Mouse (Mus musculus): ENCODE results near the gene Gm3453.
"Not testable (repeated sequence)": the region's sequence is repeated elsewhere in the genome, so short reads cannot be mapped to it uniquely, and the experiment has no call there.

Gm3453 gene

GRCm38 (mm10) chr14:5979037-5979436, at the start of gene Gm3453:
Gene Gm3453 (minus strand): TSS chr14:5979137.
- not testable (repeated sequence) for DNase-seq (ENCODE audit: low read depth, low spot score); H3K27me3 ChIP-seq (ENCODE audit: control insufficient read depth, insufficient read depth, low read length, poor library complexity, severe bottlenecking); H3K36me3 ChIP-seq (ENCODE audit: control insufficient read depth, insufficient read depth, low read length, poor library complexity, severe bottlenecking)

GRCm38 (mm10) chr14:5987136-5987535, 8.2 kb upstream of the Gm3453 start:
- not testable (repeated sequence) for H3K27me3 ChIP-seq (ENCODE audit: control insufficient read depth, insufficient read depth, low read length, poor library complexity, severe bottlenecking); DNase-seq (ENCODE audit: low read depth, low spot score); H3K36me3 ChIP-seq (ENCODE audit: control insufficient read depth, insufficient read depth, low read length, poor library complexity, severe bottlenecking)

- H3K27me3 ChIP-seq (ENCODE audit: control insufficient read depth, insufficient read depth, low read length, poor library complexity, severe bottlenecking); DNase-seq (ENCODE audit: low read depth, low spot score); H3K36me3 ChIP-seq (ENCODE audit: control insufficient read depth, insufficient read depth, low read length, poor library complexity, severe bottlenecking): not testable (repeated sequence)
These were observed 16.5 kb downstream of the Gm3453 start for GRCm38 (mm10) chr14:5962441-5962840.

- not testable (repeated sequence) for DNase-seq (ENCODE audit: low read depth, low spot score); H3K36me3 ChIP-seq (ENCODE audit: control insufficient read depth, insufficient read depth, low read length, poor library complexity, severe bottlenecking)
These were observed 17.3 kb downstream of the Gm3453 start, which contains the start of gene Gm3248 for GRCm38 (mm10) chr14:5961635-5962034. Gene Gm3248 (minus strand): TSS chr14:5961745.

GRCm38 (mm10) chr14:5961102-5961501, 17.8 kb downstream of the Gm3453 start:
- not testable (repeated sequence) for DNase-seq (ENCODE audit: low read depth, low spot score); H3K36me3 ChIP-seq (ENCODE audit: control insufficient read depth, insufficient read depth, low read length, poor library complexity, severe bottlenecking)

More at GRCm38 (mm10) chr14:5961635-5962034, 17.3 kb downstream of the Gm3453 start, which contains the start of gene Gm3248:
- not testable (repeated sequence) for H3K27me3 ChIP-seq (ENCODE audit: control insufficient read depth, insufficient read depth, low read length, poor library complexity, severe bottlenecking)

GRCm38 (mm10) chr14:5960479-5960878, 18.5 kb downstream of the Gm3453 start:
- DNase-seq (ENCODE audit: low read depth, low spot score); H3K36me3 ChIP-seq (ENCODE audit: control insufficient read depth, insufficient read depth, low read length, poor library complexity, severe bottlenecking); H3K27me3 ChIP-seq (ENCODE audit: control insufficient read depth, insufficient read depth, low read length, poor library complexity, severe bottlenecking): not testable (repeated sequence)

More at GRCm38 (mm10) chr14:5961102-5961501, 17.8 kb downstream of the Gm3453 start:
- not testable (repeated sequence) for H3K27me3 ChIP-seq (ENCODE audit: control insufficient read depth, insufficient read depth, low read length, poor library complexity, severe bottlenecking)

- not testable (repeated sequence) for DNase-seq (ENCODE audit: low read depth, low spot score)
These were observed 55.7 kb downstream of the Gm3453 start for GRCm38 (mm10) chr14:5923276-5923675.

More at GRCm38 (mm10) chr14:5923276-5923675, 55.7 kb downstream of the Gm3453 start:
- not testable (repeated sequence) for H3K36me3 ChIP-seq (ENCODE audit: control insufficient read depth, insufficient read depth, low read length, poor library complexity, severe bottlenecking); H3K27me3 ChIP-seq (ENCODE audit: control insufficient read depth, insufficient read depth, low read length, poor library complexity, severe bottlenecking)

Measured in splenic B cell, adult 2 months (primary cell).